Mouse (Mus musculus): ENCODE measurements around the gene Krt12.

Gene Krt12

DNA sequence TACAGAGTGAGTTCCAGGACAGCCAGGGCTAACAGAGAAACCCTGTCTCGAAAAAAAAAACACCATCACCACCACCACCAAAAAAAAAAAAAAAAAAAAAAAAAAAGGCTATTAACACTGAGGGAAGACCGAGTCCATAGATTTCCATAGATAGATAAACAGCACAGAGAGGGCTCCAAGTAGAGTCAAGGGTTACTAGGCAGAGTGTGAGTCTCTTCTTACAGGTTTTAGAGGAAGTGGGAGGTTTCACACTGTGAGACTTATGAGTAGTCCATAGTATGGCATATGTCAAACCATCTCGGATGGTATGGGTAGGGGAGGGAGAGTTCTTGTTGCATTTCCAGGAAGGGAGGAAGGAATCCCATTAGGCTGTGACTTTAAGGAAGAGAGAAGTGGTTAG, 24.0 kb downstream of the Krt12 start:
- no peak for DNase-seq (ENCODE audit: low read depth, low spot score)

DNA sequence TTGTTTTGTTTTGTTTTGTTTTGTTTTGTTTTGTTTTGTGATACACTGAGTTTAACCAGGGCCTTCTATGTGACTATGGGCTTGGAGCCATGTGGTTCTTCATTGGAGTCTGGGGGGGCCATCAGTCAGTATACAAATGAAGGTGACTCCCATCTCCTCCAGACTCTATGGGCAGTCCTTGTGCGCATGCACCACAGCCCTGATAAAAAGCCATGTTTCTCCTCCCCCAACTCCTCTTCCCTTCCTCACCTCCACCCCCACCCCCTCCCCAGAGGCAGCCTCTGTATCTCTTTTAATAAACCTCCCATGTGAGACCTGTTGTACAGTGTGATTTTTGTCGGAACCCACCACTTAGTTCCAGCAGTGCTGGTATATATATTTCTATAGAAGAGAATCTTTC, 25.4 kb downstream of the Krt12 start:
- no peak for DNase-seq (ENCODE audit: low read depth, low spot score)

DNA sequence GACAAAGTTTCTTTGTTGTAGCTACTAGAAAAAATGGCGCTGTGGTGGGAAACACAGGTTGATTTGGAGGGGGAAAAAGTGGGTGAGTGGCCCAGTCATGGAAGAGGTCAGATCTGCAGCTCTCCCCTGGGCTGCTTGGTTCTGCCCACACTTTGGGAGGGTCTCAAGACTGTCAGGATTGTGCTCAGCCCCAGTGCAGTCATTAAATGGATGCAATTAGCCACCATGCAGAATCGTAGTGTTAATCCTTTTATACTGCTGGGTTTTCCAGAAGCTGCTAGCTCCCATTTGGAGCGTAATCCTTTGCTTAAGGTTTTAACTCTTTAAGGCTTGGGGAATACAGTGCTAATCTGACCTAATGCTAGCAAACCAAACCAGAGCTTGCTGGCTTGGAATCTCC, 26.0 kb downstream of the Krt12 start:
- no peak for DNase-seq (ENCODE audit: low read depth, low spot score)

DNA sequence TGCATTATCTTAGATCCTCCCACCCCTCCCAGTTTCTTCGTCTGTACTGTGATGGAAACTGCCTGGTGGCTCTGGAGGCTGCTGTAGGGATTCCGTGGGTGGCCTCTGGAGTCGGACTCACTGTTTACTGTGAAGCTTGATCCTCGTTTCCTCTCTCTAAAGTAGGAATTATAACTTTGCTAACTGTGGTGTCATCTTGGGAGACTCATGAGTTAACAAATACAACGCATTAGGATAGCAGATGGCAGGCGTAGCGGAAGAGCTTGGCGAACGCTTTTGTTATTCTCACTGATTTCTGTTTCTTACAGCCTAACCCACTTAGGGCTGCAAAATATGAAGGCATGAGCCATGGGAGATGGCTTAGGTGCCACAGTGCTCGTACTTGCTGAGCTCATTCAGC, 29.6 kb downstream of the Krt12 start:
- no peak for DNase-seq (ENCODE audit: low read depth, low spot score)

DNA sequence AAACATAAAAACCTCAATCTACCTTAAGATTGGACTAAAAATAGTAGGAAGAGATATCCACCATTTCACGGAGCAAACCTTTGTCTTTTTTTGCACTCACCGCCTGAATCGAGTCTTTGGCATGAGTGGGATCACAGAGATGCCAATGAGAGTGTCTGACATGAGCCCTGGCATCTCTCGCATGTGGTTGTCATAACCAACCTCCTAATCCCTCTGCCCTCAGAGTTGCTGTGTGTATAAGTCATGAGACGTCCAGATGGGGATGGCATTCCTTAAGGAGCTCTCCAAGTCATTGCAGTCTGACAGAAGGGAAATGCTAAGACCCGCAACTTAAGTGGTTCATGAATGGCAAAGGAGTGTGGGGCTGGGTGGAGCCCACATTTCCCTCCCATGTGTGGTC, 30.7 kb downstream of the Krt12 start:
- DNase-seq (ENCODE audit: low read depth, low spot score), result no peak

DNA sequence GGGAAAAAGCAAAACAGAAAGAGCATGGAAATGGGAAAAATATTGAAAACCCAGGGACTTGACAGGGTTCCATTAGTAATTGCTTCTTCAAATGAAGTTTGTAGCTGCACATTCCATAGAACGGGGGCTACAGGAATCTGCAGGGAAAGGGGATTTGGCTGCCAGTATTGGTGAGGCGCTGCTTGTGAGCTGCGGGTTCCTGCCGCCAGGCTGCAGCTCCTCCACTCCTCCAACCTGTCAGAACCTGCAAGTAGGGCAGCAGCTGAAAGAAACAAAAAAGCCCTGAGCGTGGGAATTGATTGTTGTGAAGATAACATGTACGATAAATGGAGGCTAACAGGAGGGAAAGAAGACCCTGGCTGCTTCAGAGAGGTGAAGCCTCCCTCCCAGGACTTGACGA, 31.2 kb downstream of the Krt12 start:
- DNase-seq (ENCODE audit: low read depth, low spot score), result no peak

DNA sequence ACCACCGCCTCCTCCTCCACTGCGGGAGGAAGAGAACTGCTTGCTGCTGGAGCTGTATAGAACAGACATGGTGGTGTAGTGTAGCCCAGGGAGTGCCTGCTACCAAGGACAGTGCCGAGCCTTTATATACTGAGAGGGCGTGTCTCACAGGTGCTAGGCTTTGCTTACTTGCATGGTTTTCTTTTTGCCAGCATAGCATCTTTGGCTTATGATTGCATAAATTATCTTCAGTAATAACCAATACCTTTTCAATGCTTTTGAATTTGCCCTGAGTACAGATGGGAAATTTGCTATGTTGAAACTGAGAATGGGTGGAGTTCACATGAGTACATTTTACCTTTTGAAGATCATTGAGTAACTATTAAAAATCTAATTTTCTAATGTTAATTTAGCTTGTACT, 32.8 kb downstream of the Krt12 start, which contains the start of gene Krt10:
TSS of gene Krt10 (minus strand) at position 101 of the 400 bp plus-strand sequence.
- DNase-seq (ENCODE audit: low read depth, low spot score), result no peak

DNA sequence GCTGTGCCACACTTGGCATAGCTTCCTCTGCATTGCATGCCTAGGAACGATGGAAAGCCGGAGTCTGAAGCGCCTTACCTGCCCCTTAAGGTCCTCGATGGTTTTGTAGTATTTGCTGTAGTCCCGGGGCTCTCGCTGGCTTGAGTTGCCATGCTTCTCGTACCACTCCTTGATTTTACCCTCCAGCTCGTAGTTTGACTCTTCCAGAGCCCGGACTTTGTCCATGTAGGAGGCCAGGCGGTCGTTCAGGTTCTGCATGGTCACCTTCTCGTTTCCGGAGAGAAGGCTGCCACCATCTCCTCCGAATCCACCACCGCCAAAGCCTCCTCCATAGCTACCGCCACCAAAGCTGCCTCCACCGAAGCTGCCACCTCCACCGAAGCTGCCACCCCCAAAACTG, 33.4 kb downstream of the Krt12 start:
- DNase-seq (ENCODE audit: low read depth, low spot score), result no peak

DNA sequence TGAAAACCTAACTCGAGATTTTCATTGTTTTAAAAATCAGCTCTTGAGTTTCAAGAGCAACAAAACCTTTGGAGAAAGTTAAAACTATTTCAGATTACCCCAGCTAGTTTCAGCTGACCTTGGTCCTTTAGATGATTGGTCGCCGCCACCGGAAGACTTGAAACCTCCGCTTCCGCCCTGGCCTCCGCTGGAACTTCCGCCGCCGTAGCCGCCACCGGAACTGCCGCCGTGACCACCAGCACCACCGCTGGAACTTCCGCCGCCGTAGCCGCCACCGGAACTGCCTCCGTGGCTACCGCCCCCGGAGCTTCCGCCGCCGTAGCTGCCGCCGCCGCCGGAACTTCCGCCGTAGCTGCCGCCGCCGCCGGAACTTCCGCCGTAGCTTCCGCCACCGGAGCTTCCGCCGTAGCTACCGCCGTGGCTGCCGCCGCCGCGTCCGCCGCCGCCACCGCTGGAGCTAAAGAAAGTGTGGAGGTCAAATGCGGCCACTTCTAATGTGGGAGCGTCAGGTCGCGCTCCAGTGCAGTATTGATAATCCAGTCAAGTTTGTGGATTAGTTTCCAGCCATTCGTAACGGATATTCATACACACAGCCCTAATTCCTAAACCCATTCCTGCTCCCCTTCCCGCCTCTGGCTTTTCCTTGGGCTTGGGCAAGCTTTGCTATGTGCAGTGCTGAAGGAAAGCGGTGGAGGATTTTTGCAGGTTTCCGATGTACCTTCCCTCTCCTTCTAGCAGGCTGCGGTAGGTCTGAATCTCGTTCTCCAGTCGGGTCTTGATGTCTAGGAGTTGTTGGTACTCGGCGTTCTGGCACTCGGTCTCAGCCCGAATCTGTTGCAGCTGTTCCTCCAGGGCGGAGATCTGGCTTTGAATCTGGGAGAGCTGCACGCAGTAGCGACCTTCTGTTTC, 36.0 kb downstream of the Krt12 start:
- DNase-seq (ENCODE audit: low read depth, low spot score), result peak; percentile 82

DNA sequence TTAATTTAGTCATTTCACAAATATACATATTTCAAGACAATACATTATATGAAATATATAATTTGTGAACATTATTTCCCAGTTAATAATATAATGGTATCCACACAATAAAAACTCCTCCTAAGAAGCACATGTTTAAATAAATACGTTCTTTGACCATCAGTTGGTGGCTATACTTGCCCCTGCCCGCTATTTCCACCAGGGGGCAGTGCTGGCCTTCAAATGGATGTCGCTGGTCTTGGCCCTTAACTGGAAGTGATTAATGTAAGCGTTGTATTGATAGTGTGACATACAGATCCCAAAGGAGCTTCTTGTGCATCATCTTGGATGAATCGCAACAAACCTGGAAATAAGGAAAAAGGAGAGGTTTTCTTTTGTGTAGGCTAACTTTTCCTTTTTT, 42.5 kb downstream of the Krt12 start:
- DNase-seq (ENCODE audit: low read depth, low spot score), result peak; percentile 86

DNA sequence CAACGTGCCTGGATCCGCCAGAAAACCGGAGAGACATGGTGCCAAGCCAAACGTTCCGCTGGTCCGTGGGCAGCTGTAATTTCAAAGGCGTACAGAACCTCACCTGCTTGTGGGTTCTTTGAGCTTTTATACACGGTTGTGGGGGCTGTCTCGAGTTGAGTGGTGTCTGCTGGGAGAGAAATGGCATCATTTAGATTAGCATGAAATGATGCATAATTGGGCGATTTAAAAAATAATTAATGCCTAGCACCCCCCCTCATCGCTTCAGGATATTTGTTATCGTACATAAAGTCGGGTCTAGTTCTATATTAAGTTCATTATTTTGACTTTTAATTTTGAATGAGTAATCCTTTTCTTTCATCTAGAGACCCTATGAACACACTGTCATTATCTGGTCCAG, 47.3 kb downstream of the Krt12 start, which contains the start of gene Krt28:
TSS of gene Krt28 (minus strand) at position 101 of the 400 bp plus-strand sequence.
- DNase-seq (ENCODE audit: low read depth, low spot score), result no peak

DNA sequence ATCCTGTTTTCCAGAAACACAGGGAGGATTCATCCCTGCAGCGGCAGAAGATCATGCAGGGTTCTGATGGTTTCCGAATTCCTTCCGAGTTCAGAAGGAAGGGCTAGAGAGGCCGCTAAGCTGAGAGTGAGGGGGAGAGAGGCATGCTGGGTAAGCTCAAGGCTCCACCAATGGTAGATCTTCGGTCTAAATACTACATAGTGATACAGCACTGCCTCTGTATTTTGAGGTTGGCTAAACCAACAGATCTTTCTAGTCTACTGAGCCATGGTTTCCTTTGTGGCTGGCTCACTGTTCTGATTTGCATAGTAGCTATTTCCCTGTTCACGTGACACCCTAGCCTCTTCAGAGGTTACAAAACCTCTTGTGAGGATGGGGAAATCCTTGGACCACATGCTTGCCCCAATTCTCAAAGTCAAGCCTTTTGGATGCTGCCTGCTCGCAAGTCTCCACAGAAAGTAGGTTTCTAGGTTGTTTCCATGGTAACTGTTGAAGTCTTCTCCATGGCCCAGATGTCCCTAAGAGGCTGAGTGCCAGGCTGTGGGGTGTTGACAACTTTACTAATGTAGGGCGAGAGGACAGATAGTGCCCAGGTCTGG, 52.1 kb downstream of the Krt12 start:
- peak; percentile 17 for DNase-seq (ENCODE audit: low read depth, low spot score)

DNA sequence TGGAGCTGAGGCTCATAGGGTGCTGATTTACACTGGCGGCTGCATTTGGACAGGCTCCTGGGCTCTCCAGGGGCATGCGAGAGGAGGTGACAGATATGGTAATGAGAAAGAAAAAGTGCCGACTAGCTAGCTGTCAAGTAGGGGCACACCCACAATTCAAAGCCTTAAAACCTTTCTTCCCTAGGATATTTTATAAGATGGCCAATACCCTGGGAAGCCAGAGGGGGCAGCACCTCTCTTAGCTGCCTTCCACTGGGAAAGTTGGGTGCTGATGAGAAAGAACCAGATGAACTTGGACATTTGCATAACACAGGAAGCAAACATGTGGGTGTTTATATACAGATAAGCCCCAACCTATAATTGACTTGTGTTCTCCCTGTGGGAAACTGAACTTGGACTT, 52.8 kb downstream of the Krt12 start:
- no peak for DNase-seq (ENCODE audit: low read depth, low spot score)

DNA sequence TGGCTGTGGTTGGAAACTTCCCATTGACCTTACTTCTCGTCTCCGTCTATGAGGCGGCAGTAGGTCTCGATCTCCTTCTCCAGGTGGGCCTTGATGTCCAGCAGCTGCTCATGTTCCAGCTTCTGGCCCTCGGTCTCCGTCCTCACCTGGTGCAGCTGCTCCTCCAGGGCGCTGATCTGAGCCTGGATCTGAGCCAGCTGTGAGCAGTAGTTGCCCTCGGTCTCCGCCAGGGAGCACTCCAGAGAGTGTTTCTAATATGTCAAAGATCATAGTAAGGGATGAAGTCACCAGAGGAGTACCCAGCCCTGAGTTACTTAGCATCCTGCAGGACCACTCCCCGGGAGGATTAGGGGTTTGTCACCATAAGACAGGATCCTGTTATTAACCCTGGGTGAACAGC, 55.3 kb downstream of the Krt12 start:
- DNase-seq (ENCODE audit: low read depth, low spot score), result peak; percentile 16

Measured in CD4-positive, CD25-positive, alpha-beta regulatory T cell, adult 2 months (primary cell).